Comparison of ENCODE assay signal across 11 mouse cellular contexts in the genomic region with DNA sequence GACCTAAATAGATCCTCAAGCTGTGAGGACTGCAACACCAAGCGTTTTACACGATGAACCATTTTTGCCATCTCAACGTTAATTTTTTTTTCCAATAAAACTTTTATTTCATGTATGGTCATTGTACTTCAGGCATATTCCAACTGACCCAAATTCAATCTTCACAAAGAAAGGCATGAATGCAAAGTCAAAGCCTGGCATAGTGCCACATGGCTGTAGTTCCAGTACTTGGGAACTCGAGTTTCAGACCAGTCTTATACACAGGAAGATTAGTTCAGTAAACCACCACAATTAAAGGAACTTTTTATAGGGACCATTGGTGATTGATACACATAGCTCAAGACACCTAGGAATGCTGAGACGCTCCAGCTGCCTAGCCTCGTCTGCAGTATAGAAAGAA.
A peak's percentile ranks its signal among the peaks of the same experiment; 100 is the strongest.
DNase-seq lines count a peak whose midpoint lies in the region; ATAC-seq and TF ChIP-seq lines count a peak whose summit lies in the region.
"Had no signal": no experiment of that assay in that cellular context is flagged by ENCODE, and none has a peak within 500 bp of the region (broad histone marks: within the 10 kb centered on the region; RNA-seq: fewer than 3 reads in every experiment).

No protein-coding gene starts in this region.

- 83% methylated on average over 6 of the region's 6 CpGs for WGBS in kidney, embryonic 15.5 days
- WGBS in midbrain, postnatal 0 days, result 80% methylated on average over 6 of the region's 6 CpGs
- WGBS in midbrain, embryonic 13.5 days, result 87% methylated on average over 6 of the region's 6 CpGs
- 43% methylated on average over 6 of the region's 6 CpGs for WGBS in small intestine, adult 2 months

- no peaks in the 10 kb centered on the region for H3K9me3 ChIP-seq in kidney, embryonic 15.5 days (replicated peaks)
- H3K9me3 ChIP-seq in midbrain, postnatal 0 days (ENCODE audit: low read length), result no peaks in the 10 kb centered on the region
- no peaks in the 10 kb centered on the region for H3K9me3 ChIP-seq in midbrain, embryonic 13.5 days
- H3K9me3 ChIP-seq: heart, embryonic 13.5 days had no signal

- H3K4me3 ChIP-seq in kidney, embryonic 15.5 days (replicated peaks), result no peak overlapping the region
- H3K4me3 ChIP-seq in midbrain, postnatal 0 days (ENCODE audit: low read depth, low read length), result no peak overlapping the region
- no peak overlapping the region for H3K4me3 ChIP-seq in midbrain, embryonic 13.5 days (replicated peaks)
- no peak overlapping the region for H3K4me3 ChIP-seq in small intestine, adult 2 months (ENCODE audit: low read depth, low read length)
- H3K4me3 ChIP-seq: heart, embryonic 13.5 days had no signal

- no peak overlapping the region for H3K27ac ChIP-seq in kidney, embryonic 15.5 days
- H3K27ac ChIP-seq in midbrain, postnatal 0 days (ENCODE audit: low read depth, low read length), result no peak overlapping the region
- no peak overlapping the region for H3K27ac ChIP-seq in midbrain, embryonic 13.5 days
- H3K27ac ChIP-seq in small intestine, adult 2 months (ENCODE audit: insufficient read depth, low read depth, low read length), result peak overlapping the region; percentile 44; the same call in 1 of the 2 replicates
- H3K27ac ChIP-seq: heart, embryonic 13.5 days had no signal

- TF ChIP-seq POLR2A in small intestine, adult 2 months (IDR thresholded peaks at IDR 0.05; ENCODE audit: low read depth, low read length), result no peak

- ATAC-seq in kidney, embryonic 15.5 days (replicated peaks; ENCODE audit: low FRiP score), result no peak
- no peak for ATAC-seq in midbrain, postnatal 0 days (ENCODE audit: low FRiP score)
- no peak for ATAC-seq in midbrain, embryonic 13.5 days
- ATAC-seq: forebrain, embryonic 16.5 days had no signal

- H3K4me1 ChIP-seq in kidney, embryonic 15.5 days, result no peaks in the 10 kb centered on the region
- H3K4me1 ChIP-seq in midbrain, postnatal 0 days (ENCODE audit: insufficient read depth, low read length), result no peaks in the 10 kb centered on the region
- H3K4me1 ChIP-seq in midbrain, embryonic 13.5 days (replicated peaks), result 0 out of 2 replicates have a peak, but pooled peaks cover 2% of the 10 kb centered on the region
- H3K4me1 ChIP-seq in small intestine, adult 2 months (ENCODE audit: control insufficient read depth, insufficient read depth, insufficient read length, low read length), result peaks cover 9% of the 10 kb centered on the region; the same call in 1 of the 2 replicates

- H3K9ac ChIP-seq in kidney, embryonic 15.5 days, result no peak overlapping the region
- H3K9ac ChIP-seq in midbrain, postnatal 0 days (replicated peaks; ENCODE audit: low read length, poor library complexity, severe bottlenecking), result no peak overlapping the region
- H3K9ac ChIP-seq in midbrain, embryonic 13.5 days (replicated peaks), result no peak overlapping the region
- H3K9ac ChIP-seq: heart, embryonic 13.5 days had no signal

- no peak overlapping the region for H3K4me2 ChIP-seq in kidney, embryonic 15.5 days
- no peak overlapping the region for H3K4me2 ChIP-seq in midbrain, postnatal 0 days (ENCODE audit: low read depth, low read length, poor library complexity, severe bottlenecking)
- no peak overlapping the region for H3K4me2 ChIP-seq in midbrain, embryonic 13.5 days (replicated peaks)
- H3K4me2 ChIP-seq: heart, embryonic 13.5 days had no signal

- TF ChIP-seq CTCF in midbrain, postnatal 0 days (IDR thresholded peaks at IDR 0.05), result no peak
- no peak for TF ChIP-seq CTCF in small intestine, adult 2 months (IDR thresholded peaks at IDR 0.05; ENCODE audit: extremely low read depth, insufficient read length, insufficient replicate concordance, low read depth, low read length)

- H3K27me3 ChIP-seq in kidney, embryonic 15.5 days, result no peaks in the 10 kb centered on the region
- no peaks in the 10 kb centered on the region for H3K27me3 ChIP-seq in midbrain, postnatal 0 days (ENCODE audit: insufficient read depth, low read length)
- H3K27me3 ChIP-seq in midbrain, embryonic 13.5 days, result no peaks in the 10 kb centered on the region
- H3K27me3 ChIP-seq in small intestine, adult 2 months (ENCODE audit: control insufficient read depth, insufficient read depth, low read length), result no peaks in the 10 kb centered on the region
- H3K27me3 ChIP-seq: heart, embryonic 13.5 days had no signal

- DNase-seq in cerebellum, adult 9-10 months, result peak; percentile 49
- DNase-seq in cerebellum, adult 8-10 months, result no peak
- peak; percentile 18 for DNase-seq in kidney, adult 18-20 months
- peak; percentile 28 for DNase-seq in midbrain, postnatal 0 days (ENCODE audit: low spot score)
- DNase-seq in ovary, adult 18-20 months (ENCODE audit: low spot score), result no peak
- DNase-seq: thymus, postnatal 4 days had no signal

- peaks cover 7% of the 10 kb centered on the region; the same call in 1 of the 2 replicates for H3K36me3 ChIP-seq in kidney, embryonic 15.5 days
- no peaks in the 10 kb centered on the region for H3K36me3 ChIP-seq in midbrain, postnatal 0 days (ENCODE audit: insufficient read depth, low read length)
- 0 out of 2 replicates have a peak, but pooled peaks cover 4% of the 10 kb centered on the region for H3K36me3 ChIP-seq in midbrain, embryonic 13.5 days
- H3K36me3 ChIP-seq in small intestine, adult 2 months (ENCODE audit: control insufficient read depth, insufficient read depth, low read length), result 0 out of 2 replicates have a peak, but pooled peaks cover 3% of the 10 kb centered on the region

Comparison
In these comparisons a context has a peak if more than half of its experiments do, and no peak if none do; other contexts are left out.
1. DNase-seq: peak in cerebellum, adult 9-10 months (single experiment), kidney, adult 18-20 months (single experiment) and midbrain, postnatal 0 days (single experiment); none in cerebellum, adult 8-10 months (single experiment) and ovary, adult 18-20 months (single experiment).